Mouse (Mus musculus) left cerebral cortex, adult 9 months (tissue): ENCODE data around the gene Gli3.

Source experiments
- DNase-seq, 2 experiments: peaks; one replicate each; pipeline ENCODE4 v3.0.0; 2022; ENCODE audit warnings: low spot score in 2 of 2

Gene Gli3

DNA sequence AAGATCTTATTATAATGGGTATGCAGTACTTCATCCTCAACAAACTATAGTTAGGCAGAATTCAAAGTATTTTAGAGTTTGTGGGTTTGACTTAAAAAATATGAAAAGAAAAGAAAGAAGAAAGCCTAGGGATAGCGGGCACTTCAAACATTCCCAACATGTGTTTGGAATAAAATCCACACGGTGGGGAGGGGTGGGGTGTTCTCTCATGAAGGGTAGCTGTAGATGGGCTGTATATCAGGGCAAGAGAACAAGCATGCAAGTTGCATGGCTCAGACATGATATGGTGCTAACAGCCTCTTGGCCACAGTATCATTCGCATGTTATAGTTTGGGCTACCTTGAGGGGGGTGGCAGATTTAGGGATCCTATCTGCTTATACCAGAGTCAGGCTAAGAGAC lies 89.0 kb downstream of the Gli3 start:
- no peak for DNase-seq

DNA sequence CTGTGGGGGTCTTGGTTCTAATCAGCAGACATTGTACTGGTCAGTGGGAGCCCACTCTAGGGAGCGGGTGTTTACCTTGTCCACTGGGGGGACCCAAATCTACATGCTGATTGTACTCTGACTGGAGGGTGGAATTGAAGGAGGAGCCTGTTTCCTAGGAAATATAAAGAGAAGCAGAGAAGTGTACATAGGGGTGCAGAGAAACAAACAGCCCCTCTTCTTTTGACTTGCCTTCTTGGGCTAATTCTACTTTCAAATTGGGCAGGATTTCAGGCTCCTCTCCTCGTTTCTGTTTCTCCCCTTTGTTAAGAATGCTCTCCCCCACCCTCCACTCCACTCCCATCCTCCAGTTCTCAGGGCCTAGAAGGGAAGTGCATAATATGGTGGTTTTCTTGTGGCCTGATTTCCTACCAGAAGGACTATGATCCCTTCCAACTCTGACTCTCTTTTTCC lies 93.6 kb downstream of the Gli3 start:
- peak in 1 of 2 experiments; percentile 7 for DNase-seq

DNA sequence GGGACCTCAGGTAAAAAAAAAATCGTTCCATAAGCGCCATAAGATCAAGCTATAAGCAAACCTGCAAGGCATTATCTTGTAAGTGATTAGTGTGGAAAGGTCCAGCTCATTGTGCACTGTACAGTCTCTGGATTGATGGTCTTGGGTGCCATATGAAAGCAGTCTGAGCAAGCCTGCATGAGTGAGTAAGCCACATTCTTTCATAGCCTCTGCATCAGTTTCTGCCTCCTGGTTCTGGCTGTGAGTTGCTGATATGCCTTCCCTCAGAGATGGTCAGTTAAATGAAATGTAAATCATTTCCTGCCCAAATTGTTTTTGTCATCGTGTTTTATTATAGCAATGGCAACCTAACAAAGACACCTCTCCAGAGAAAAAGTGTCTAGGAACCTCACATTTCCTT lies 98.4 kb downstream of the Gli3 start:
- DNase-seq = no peak

DNA sequence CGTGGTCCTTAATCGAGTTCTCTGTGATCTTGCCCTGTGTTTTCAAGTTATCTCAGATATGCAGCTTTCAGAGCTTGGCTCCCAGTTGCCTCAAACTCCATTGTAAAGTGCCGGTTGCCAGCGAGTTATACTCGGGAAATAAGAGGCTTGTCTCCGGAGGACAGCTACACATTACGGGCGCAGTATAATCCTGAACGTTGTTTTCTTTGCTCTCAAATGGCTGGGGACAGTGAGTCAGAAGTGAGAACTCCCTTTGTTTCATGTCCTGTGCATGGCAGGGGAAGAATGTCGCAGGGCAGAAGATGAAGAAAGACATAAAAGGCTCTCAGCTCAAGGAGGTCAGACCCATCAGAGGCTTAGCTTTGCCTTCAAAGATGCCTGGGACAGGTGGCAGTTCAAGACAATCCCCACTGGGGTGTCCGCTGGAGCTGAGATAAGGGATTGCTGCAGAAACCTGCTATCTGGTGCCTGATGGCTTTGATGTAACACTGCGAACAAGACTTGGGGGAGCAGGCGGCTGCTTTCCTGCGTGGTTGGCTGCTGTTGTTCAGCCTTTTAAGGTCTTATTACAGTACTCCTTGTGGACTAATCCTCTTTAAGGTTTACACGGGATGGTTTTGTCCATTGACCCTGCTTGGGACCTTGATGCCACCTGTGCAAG lies 108.0 kb downstream of the Gli3 start:
- no peak for DNase-seq

DNA sequence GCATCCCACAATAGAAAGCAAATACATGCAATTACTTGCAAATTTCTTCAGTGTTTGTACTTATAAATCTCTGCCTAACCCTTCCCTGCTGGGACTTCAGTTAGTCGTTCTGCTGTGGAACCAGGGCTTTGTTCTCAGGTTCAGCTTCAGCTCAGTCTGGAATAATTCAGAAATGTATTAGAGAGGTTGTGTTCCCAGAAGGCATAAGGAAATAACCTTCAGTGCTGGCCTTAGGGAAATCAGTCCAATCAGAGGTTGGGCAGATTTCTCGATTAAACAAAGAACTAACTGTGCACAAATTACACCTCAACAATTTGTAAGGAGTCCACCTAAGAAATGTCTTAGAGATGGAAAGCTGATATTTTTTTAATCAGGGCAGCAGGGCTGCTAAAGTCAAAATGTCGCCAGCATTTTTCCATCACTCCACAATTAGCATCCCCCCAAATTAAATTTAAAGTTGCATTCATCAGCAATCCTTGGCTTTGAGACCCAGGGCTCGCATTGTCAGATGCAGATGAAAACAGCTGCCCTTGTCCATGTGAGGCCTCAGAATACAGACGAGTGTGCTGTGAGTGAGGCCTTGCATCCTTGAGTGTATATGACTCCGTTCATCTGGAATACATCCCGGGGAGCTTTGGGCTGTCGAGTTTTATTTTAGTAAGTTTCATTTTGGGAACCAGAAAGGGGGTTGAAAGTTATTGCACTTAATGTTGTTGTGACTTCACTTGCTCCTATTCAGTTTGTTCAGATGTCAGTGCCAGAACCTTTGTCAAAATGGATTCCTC lies 114.3 kb downstream of the Gli3 start:
- DNase-seq = no peak

DNA sequence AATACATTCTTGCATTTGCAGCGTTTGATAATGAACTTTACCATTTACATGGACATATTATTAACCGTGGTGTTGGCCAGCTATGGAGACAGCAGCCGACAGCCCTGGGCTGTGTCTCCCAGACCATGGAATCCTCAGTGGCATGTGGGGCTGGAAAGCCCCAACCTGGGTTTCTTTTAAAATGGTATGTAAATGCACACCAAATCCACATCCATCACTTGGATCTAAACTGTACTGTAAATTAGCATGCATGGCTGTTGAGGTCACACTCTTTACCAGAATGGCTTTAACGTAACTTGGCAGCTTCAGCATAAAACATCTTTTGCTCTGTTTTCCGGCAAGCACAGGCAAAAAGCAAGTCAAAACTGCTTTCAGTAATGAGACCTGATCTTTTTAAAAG lies 117.4 kb downstream of the Gli3 start:
- DNase-seq = no peak

DNA sequence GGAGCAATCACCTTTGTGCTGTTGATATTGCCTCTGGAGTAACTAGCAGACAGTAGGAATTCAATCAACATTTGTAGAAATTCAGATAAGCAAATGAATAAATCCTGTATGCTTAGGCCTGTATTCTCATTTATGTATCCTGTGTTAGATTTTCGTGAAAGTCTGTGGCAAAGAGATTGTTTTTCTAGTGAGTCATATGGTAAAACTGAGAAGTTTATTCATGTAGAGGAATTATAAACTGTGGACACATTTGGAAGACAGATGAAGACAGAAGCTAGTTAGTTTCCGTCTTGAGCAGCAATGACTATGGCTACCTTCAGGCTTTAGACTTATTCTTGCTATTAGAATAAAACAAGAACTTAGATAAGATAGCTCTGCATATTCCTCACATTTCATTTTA lies 122.9 kb downstream of the Gli3 start:
- DNase-seq = no peak

DNA sequence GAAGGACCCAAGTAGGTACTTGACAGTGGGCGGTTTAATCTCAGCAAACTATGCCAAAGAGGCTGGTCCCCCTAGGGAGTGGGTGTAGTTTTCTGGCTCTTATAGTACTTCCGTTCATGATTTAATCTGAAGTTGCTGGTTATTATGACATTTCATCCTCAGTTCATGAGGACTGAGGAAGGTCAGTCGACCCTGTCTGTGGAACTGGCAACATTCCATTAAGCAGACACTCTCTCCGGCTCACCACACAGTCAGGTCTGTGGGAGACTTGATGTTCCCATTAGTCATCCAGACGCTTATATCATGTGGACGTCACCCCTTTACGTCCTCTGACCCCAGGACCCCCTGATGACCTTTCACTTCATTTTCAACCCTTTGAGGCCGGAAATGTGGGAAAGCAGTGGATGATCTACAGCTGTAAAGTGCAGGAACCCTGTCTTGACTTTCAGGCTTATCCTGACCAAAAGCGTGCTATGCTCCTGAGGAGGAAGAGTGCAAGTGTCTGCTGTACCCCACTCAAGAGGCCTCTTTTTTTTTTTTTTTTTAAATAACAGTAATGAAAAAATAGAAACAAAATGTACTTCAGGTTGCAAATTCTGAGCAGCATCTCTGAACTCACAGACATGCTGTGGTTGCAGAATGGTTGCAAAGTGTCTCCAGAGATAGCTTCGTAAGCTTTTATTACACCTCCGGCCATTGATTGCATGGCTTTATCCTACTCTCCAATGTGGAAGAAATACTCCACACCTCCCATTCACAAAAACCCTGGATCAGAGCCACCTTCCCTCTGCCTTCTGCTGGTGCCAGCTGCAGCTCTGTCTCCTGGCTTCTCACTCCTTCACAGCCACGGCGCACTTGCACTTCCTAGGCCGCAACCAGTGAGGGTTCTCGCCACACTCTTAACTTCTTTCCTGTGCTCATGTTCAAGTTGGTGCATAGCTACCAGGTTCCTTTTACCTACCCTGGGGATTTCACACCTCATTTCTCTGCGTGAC lies 125.5 kb downstream of the Gli3 start:
- peak in 1 of 2 experiments; percentile 48 for DNase-seq

DNA sequence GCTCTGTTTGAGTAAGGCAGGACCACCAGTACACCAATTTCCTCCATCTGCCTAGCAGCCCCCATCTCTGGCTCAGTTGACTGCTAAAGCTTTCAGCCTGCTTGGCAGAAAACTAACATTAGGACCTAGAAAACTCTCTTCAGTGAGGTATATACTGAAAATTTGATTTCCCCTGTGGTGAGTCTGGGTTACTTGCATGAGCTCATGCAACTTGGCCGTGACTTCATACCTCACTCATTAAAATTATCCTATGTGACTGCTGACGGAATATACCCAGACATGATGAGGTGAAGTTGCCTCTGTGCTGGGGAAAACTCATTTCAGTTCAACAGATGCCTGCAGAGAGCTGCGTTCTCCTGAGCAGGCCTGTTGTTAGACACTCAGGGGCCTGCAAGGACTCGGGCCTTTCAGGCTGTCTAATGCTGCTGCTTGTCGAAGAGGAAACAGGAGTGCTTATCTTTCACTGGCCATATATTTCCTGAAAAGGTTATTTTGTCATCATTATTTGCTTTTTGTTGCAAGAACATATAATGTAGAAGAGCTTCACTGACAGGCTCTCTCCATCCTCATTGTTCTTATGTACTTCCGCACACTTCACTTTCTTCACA lies 127.4 kb downstream of the Gli3 start:
- no peak for DNase-seq

DNA sequence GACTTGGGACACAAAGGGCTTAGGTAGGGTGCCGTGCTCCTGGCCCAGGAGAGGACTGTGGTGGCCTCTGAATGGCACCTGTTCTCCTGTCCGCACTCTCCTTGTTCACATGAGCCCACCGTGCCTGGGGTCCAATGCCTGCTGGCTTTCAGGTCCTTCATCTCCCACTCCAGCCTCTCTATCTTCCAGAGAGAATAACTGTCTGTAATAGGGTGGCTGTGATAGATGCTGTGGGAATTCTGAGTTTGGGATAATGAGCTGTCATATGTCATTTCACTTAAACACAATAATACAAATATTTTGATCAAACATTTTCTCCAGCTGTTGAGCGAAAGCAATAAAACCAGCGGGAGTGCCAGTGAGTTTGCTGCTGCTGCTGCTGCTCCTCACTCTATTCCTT lies 133.6 kb downstream of the Gli3 start:
- DNase-seq = no peak

DNA sequence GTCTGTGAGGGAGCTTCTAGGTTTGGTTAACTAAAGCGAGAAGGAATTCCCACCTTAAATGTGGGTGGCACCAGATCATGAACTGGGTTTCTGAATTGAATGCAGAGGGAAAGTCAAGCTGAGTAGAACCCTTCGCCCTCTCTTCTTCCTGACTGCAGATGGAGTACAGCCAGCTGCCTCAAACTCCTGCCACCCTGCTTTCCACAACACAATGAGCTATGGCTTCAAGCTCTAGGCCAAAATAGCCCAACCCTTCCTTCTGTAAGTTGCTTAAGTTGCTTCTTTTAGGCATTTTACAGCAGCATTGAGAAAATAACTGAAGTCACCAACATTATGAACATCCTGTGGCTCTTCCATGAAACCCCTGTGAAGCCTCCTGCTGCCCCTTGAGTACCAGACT lies 136.7 kb downstream of the Gli3 start:
- DNase-seq = no peak

DNA sequence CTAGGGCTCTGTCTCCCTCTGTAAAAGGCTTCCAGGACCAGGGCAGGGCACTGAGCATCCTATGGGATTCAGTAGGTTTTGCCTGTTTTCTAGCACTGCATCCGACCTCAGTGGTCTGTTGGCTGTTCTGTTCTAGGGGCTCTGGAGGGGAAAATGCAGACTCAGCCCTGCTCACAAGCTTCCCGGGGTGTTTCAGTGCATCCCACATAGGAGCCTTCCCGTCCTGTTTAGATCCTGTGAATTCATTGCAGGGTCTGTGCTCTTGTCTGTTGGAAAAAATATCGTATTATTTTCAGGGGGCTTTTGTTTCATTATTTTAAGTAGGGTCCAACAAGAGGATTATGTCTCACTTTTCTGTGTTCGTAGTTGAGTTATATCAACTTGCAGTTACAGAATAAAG lies 139.1 kb downstream of the Gli3 start:
- DNase-seq = no peak

DNA sequence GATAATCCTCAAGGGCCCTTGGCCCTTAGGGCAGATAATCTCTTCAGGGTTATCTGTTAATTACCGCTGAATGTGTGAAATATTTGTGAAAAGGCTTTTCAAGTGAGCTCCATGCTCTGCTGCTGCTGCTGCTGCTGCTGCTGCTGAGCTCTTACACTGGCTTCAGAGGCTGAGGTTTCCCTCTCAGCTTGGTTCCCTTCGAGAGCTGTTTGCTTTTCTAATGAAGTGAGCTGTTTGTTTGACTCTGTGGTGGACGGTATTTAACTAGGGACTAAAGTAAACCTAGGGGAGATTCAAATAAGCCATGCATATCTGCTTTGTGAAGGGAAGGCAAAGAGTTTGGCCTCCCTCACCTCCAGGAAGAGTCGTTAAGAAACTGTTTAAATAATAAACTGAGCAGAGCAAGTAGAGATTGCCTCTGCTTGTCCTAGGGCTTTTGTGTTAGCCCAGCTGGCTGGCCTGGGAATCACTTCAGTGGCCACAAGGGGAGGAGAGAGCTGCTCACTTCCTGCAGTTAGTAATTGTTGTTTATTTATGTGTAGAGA lies 139.7 kb downstream of the Gli3 start:
- DNase-seq = no peak

DNA sequence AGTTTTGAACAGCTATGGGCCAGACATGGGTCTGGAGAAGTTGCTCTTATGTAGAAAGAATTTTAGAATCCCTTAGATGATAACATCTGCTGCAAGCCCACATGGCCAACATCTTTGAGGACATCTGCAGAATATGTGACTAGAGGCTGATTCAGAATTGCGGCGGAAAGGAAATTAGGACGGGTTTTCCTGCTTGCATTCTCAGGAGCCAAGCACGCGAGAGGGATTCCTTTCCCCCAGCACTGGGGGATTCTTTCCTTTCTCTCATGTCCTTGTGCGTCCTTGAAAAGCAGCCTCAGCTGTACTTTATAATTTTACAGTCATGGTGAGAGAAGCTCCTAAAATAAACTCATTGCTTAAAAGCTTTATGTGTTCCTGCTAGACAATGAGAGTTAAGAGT lies 141.0 kb downstream of the Gli3 start:
- DNase-seq = no peak

DNA sequence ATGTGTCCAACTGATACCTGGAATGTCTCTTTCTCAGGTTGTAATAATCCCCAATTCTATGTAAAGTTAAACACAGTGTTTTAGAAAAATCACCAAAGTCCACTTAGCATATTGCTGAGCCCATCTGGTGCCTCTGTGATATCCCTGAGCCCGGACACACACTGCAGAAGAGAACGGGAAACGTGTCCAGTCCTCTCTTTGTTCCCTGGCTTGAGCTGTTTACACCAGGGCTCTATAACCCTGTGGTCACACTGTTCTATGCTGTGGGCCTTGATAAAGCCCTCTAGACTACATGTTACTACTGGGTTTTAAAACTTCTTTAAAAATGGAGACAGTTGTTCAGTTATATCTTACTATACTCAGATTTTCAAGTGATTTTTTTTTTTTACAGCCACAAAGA lies 154.4 kb downstream of the Gli3 start:
- no peak for DNase-seq

DNA sequence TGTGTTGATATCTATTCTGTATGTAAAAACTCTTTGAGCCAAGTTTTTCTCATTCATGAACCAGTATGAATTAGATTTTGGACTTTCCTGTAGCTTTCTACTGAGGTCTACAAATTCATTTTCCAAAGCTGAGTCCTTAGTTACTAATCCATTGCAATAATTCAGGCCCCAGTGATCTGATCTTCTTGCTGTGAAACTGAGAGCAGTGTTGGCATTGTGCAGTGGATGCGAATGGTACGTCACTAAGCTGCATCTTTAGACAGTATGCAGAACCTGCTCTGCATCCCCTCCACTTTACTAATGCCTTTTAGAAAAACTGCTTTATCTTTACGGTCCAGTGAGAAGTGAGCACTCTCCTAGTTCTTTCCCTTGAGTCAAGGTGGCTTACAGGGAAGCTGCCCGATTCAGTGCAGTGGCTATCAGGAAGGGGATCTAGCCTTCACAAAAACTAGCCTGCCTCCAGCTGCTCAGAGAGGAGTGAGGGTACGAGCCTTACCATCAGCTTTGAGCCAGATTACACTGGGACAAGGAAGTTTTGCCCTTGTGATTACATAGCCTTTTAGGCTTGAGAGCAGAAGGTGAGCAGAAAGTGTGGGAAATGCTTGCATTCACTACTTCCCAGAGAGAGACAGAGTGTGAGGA lies 155.1 kb downstream of the Gli3 start:
- no peak for DNase-seq

DNA sequence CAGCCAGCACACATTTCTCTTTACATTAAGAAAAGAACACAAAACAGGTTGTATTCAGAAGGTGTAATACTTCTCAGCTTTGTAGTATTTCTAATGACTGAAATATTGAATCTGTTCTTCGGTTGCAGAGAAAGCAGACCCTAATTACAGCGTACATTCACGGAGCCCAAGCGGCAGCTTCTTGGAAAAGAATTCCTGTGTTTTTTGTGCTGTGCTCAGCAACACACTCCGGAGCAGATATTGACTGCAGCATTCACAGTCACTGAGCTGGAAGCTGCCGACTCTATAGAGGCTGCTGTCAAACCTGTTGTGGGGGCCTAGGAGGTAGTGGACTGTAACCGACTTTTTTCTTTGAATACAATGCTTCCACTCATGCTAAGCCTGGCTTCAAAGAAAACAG lies 158.0 kb downstream of the Gli3 start:
- DNase-seq = no peak

DNA sequence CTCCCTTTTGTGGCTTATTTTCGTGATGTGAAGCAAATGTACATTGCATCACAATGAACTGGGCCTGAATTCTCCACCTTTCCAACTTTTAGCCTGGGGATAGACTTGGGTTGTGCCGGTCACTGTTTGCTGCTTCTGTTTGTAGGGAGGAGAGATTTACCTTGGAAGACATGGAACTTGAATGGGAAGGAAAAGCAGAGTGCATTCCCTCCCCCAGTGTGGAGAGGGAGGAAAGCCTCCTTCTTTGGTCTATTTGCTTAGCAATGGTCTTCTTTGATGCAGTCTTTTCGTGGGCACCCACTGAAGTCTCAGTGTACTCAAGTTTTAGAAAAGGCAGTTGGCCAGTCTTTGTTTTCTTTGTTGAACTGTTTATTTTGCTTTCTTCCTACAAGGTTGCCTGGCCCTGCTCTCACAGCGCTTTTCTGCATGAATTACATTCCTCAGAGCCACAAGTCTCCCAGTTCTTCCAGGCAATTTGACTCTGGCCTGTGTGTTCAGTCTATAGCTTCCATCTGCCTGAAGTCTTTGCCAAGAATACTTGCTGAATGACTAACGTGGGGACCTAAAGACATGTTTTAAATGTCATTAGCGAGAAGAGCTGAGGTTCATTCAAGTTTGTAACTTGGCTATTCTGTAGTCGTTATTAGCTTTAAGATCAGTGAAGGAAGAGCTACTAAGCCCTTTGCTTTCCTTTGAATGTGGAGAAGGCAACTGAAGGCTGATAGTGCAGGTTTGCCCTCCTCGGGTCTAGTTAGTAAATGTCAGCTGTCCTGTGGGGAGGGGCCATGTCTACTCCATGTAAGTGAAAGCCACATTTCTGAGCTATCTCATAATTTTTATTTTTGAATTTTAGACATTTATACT lies 161.7 kb downstream of the Gli3 start:
- no peak for DNase-seq

DNA sequence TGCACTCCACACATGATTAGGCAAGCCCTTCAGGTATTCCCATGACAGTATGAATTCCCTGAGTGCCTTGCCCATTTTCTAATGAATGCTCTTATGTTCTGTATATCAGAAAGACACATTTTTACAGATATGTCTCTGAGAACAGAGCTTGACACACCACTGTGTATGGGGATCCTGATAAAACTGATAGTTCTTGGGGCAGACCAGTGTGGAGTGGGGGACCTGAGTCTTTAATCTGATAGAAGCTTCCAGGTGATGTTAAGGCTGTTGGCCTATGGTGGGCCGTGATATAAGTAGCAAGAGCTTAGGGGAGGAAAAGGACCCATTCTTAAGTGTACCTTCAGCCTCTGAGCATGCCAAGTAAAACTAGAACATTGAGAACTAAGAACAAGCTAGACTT lies 178.5 kb downstream of the Gli3 start:
- DNase-seq = no peak

DNA sequence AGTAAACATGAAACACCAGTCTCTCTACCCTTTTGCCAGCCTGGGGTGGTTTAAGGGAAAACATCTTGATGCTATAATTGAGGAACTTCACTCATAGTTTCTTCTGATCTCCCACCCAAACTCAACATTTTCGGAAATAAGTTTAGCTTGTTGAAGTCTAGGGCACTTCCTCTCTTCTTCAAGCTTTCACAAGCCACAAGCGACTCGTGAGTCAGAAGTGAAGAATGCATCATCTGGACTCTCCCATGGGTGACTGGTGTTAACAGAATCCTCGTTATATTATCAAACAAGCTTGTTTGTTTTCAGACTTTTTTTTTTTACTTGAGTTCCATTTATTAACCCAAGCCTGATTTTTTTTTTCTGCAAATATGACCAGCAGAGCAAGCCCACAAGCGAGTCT lies 197.5 kb downstream of the Gli3 start:
- DNase-seq = no peak
